9 mouse cellular contexts compared by ENCODE assay signal in genomic region chr9:40784374-40784967, GRCm38 (mm10). TPM values are rescaled to one million over a fixed set of nuclear protein-coding genes. Genes with fewer than 3 reads are reported as not detected.
DNase-seq lines count a peak whose midpoint lies in the region; ATAC-seq lines count a peak whose summit lies in the region.
"Had no signal": no experiment of that assay in that cellular context is flagged by ENCODE, and none has a peak within 500 bp of the region (broad histone marks: within the 10 kb centered on the region; RNA-seq: fewer than 3 reads in every experiment).

No protein-coding gene starts in this region.

- H3K4me2 ChIP-seq in heart, embryonic 13.5 days, result peak overlapping the region; percentile 51
- peak overlapping the region; percentile 32 for H3K4me2 ChIP-seq in hindbrain, embryonic 12.5 days (replicated peaks)
- peak overlapping the region; percentile 40 for H3K4me2 ChIP-seq in midbrain, embryonic 13.5 days (replicated peaks)

- peaks cover 12% of the 10 kb centered on the region for H3K36me3 ChIP-seq in heart, embryonic 13.5 days
- H3K36me3 ChIP-seq in hindbrain, embryonic 12.5 days, result peaks cover 6% of the 10 kb centered on the region
- H3K36me3 ChIP-seq in midbrain, embryonic 13.5 days, result peaks cover 7% of the 10 kb centered on the region; the same call in 1 of the 2 replicates

- H3K9me3 ChIP-seq in heart, embryonic 13.5 days, result no peaks in the 10 kb centered on the region
- H3K9me3 ChIP-seq in hindbrain, embryonic 12.5 days (replicated peaks), result no peaks in the 10 kb centered on the region
- no peaks in the 10 kb centered on the region for H3K9me3 ChIP-seq in midbrain, embryonic 13.5 days

- ATAC-seq in heart, embryonic 13.5 days (ENCODE audit: extremely low read depth, insufficient number of reproducible peaks, low FRiP score, low TSS enrichment), result no peak
- ATAC-seq in hindbrain, embryonic 12.5 days (ENCODE audit: low FRiP score), result no peak
- ATAC-seq in midbrain, embryonic 13.5 days, result peak; percentile 72
- no peak for ATAC-seq in cerebellum, adult (ENCODE audit: insufficient number of reproducible peaks, low FRiP score, low TSS enrichment)

- peak overlapping the region; percentile 67 for H3K27ac ChIP-seq in heart, embryonic 13.5 days (replicated peaks)
- H3K27ac ChIP-seq in hindbrain, embryonic 12.5 days, result peak overlapping the region; percentile 74
- peak overlapping the region; percentile 83 for H3K27ac ChIP-seq in midbrain, embryonic 13.5 days

- no peaks in the 10 kb centered on the region for H3K27me3 ChIP-seq in heart, embryonic 13.5 days (replicated peaks)
- no peaks in the 10 kb centered on the region for H3K27me3 ChIP-seq in hindbrain, embryonic 12.5 days
- no peaks in the 10 kb centered on the region for H3K27me3 ChIP-seq in midbrain, embryonic 13.5 days

- peak overlapping the region; percentile 11 for H3K4me3 ChIP-seq in heart, embryonic 13.5 days
- H3K4me3 ChIP-seq in hindbrain, embryonic 12.5 days, result no peak overlapping the region
- no peak overlapping the region for H3K4me3 ChIP-seq in midbrain, embryonic 13.5 days (replicated peaks)

- no peak for DNase-seq in heart, postnatal 4 days
- peak; percentile 65 for DNase-seq in brain, adult 2 months (ENCODE audit: low read depth, low spot score)
- no peak for DNase-seq in thymus, postnatal 36 days
- no peak for DNase-seq in testis, postnatal 10 days (ENCODE audit: low spot score)
- DNase-seq: cerebellum, postnatal 36 days had no signal

- peak overlapping the region; percentile 54 for H3K9ac ChIP-seq in heart, embryonic 13.5 days
- no peak overlapping the region for H3K9ac ChIP-seq in hindbrain, embryonic 12.5 days
- peak overlapping the region; percentile 37 for H3K9ac ChIP-seq in midbrain, embryonic 13.5 days (replicated peaks)

- H3K4me1 ChIP-seq in heart, embryonic 13.5 days, result peaks cover 35% of the 10 kb centered on the region
- H3K4me1 ChIP-seq in hindbrain, embryonic 12.5 days, result peaks cover 25% of the 10 kb centered on the region
- H3K4me1 ChIP-seq in midbrain, embryonic 13.5 days (replicated peaks), result peaks cover 38% of the 10 kb centered on the region

- 18% methylated on average over 9 of the region's 9 CpGs for WGBS in heart, embryonic 13.5 days
- WGBS in hindbrain, embryonic 12.5 days, result 10% methylated on average over 9 of the region's 9 CpGs
- WGBS in midbrain, embryonic 13.5 days, result 2% methylated on average over 9 of the region's 9 CpGs

RNA-seq across cellular contexts. Expression of gene Hspa8, which starts 16.3 kb away (rescaled TPM):
- 1,787 and 2,104 TPM in 2 replicates for polyA plus RNA-seq in heart, embryonic 13.5 days (2015; fragmentation: Nextera tagmentation; extraction: Ambion mirVana)
- total RNA-seq in heart, postnatal 4 days (2021), result 1,000 to 10,000 TPM; 1,168 to 1,187 TPM
- 2,594 and 2,617 TPM in 2 replicates for polyA plus RNA-seq in hindbrain, embryonic 12.5 days (2016; fragmentation: Nextera tagmentation; extraction: Ambion mirVana)
- polyA plus RNA-seq in midbrain, embryonic 13.5 days (2015; fragmentation: Nextera tagmentation; extraction: Ambion mirVana), result 2,863 and 3,076 TPM in 2 replicates
